Mouse (Mus musculus) ovary, adult 18-20 months (tissue): ENCODE results near the gene Nme8.

Source experiments
- DNase-seq: peaks from one replicate; pipeline ENCODE4 v3.0.0; 2022; ENCODE audit warnings: low spot score, mixed read lengths

Nme8 gene

GRCm38 (mm10) chr13:19697790-19698189, at the start of gene Nme8:
TSS of gene Nme8 (minus strand) at chr13:19697794.
- DNase-seq: no peak

DNA sequence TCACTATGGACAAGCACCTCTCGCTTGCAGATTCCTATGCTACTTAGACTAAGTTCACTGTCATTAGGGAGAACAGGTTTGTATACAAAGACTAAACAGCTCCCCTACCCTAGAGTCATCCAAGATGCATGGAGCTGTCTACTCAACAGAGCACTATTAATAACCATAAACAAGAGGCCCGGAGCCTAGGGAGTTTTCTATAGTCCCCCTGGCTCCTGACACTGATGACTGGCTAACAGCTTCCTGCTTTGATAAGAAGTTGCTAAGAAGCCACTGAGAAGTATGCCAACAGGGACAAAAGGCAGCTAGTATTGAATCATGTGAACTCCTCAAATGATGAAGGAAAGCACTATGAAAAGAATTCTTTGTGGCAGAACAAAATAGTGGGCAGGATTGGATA, 48.1 kb upstream of the Nme8 start:
- no peak for DNase-seq

GRCm38 (mm10) chr13:19744536-19744935, 46.9 kb upstream of the Nme8 start:
- DNase-seq: no peak

DNA sequence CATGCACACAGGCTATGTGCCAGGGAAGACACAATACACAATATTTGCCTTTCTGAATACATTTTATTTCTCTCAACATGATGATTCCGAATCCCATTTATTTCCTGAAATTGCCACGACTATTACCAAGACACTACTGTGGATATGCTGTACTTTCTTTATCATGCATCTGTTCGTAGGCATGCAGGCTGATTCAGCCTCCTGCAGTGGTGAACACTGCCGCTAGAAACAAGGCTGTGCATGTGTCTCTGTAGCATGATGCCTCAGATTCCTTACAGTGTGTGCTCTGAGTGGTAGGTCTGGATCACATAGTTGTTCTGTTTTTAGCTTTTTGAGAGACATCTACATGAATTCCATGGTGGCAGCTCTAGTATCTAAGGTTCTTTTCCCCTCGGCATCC, 37.0 kb upstream of the Nme8 start:
- no peak for DNase-seq

DNA sequence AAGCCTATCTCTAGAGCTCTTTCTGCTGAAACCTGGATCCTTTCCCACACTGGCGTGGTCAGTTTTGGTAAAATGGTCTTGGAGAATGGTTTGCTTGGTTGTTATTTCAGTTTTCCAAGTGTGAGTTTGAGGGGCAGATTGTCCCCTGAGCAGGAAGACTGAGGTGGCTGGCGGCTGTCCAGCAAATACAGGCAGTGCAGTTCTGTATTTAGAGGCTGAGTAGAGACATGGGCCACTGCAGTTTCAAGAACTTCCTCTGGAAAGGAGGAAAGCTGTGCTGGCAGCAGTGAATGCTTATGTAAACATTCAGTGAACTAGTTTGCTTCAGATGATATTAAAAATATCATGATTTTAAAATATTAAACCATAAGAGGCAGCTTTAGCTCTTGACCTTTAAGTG, 33.2 kb upstream of the Nme8 start:
- no peak for DNase-seq

DNA sequence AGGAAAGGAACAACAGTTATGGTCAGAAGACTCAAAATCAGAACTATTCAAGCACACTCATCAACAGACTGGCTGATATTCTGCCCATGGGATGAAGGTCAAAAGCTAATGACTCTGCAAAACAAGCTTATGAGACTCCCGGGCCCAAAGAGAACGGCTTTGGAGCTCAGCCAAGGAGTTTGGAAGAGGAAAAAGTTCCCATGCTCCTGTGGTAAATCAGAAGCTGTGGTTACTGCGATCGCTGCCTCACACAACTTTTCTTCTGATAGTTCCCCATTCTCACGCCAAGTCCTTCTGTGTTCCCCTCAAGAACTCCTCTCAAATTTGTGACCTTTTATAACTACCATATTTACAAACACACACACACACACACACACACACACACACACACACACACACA, 21.4 kb upstream of the Nme8 start:
- peak; percentile 37 for DNase-seq

- DNase-seq: no peak
These were observed 19.6 kb upstream of the Nme8 start for GRCm38 (mm10) chr13:19717201-19717600.

GRCm38 (mm10) chr13:19703806-19704205, 6.2 kb upstream of the Nme8 start:
- no peak for DNase-seq

- DNase-seq: no peak
These were observed 4.0 kb upstream of the Nme8 start for GRCm38 (mm10) chr13:19701443-19702078.

- DNase-seq: no peak
These were observed 3.3 kb upstream of the Nme8 start for GRCm38 (mm10) chr13:19700733-19701442.

- DNase-seq: no peak
These were observed 1.1 kb upstream of the Nme8 start for GRCm38 (mm10) chr13:19698524-19699173.

GRCm38 (mm10) chr13:19690417-19690816, 7.2 kb downstream of the Nme8 start:
- no peak for DNase-seq

DNA sequence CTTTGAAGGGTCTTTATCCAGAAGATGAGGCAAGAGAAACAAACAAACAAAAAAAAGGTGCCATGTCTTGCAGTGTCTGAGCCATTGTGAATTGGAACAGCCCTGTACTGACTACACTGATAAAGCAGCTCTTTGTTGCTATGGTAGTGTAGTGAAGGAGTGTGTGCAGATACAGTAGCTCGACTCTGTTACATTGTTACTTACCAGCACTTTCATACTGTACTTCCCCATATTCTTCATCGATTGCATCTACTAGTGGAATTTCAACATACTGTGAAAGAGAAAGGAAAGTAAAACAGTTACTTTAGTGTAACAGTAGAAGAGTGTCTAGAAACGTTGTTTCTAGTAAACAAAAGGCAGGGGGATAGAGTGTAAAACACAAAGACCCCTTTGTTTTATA, 7.6 kb downstream of the Nme8 start:
- no peak for DNase-seq

DNA sequence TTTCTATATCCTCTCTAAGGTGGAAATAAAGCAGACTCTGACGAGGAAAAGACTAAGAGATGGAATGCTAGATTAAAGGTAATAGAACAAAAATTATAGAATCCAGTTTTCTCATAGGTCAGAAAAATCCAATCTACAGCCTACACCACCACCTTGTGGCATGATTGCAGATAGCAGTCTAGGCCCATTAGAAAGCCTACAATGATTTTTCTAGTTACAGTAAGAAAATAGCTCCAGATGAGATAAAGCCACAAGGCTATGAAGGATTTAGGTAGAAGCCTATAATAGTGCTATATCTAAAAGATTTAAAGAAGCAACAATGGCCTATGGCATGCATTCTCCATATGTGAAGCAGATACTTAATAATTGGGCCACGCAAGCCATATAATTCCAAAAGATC, 13.6 kb downstream of the Nme8 start:
- DNase-seq: no peak

DNA sequence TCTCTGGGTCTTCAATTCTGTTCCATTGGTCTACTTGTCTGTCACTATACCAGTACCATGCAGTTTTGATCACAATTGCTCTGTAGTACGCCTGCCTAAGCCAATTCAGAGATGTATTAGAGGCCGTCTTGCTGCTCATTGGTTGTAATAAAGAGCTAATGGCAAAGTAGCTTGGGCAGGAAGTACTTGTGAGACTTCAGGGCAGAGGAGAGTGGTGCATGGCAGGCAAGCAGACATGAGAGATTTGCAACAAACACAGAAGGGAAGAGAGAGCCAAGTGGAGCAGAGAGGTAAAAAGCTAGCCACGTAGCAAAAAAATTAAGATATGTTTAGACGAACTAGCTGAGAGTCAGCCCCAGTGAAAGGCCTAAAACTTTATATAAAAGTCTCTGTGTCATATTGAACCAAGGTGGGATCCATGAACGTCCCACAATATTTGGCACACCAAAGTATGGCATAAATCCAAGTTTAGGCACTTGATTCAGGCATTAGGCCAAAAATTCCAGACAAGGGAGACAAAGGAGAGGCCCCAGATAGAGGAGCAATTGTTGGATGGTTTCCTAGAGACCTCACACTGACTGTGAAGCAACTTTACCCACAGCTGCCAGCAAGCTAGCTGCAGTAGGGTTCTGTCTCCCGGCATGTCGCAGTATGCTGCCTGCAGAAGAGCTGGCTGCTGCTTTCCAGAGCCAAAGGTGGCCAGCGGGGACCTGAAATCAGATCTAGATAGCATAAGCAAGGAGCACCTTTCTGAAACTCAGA, 14.5 kb downstream of the Nme8 start:
- DNase-seq: no peak

DNA sequence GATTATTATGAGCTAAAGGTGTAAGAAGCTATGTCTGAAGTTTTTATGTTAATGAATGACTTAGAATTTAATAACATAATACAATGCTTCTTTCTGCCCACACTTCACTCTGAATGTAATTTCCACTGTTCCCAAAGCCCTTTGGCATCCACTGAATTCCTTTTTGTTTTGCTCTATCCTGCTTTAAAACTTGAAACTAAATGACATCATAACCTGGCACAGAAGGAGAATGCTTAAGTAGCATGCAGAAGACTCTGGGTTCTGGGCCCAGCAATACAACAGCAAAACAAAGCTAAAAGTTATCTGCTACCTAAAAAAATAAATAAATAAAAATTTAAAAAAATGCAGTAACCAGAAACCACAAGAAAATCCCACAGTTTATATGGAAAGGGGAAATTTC, 23.0 kb downstream of the Nme8 start:
- no peak for DNase-seq

- no peak for DNase-seq
These were observed 23.6 kb downstream of the Nme8 start for GRCm38 (mm10) chr13:19674025-19674424.

- DNase-seq: no peak
These were observed 29.0 kb downstream of the Nme8 start for GRCm38 (mm10) chr13:19668355-19669140.

GRCm38 (mm10) chr13:19652405-19652804, 45.2 kb downstream of the Nme8 start:
- DNase-seq: no peak

DNA sequence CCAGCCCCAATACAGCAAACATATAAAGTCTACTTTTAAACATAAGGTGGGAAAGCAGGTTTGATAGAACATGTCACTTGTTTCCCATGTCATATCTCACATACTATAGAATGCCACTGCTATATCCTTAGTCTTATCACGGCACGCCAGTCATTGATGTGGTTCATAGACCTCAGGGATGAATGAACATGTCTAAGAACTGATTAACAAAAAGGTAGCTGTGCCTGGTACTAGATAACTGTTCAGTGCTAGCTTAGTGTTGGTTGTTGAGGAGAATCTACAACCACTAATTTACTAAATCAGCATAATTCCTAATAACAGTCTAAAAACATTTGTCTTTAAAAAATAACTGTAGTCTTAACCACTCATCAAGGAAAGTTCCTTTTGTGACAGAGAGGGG, 47.8 kb downstream of the Nme8 start:
- DNase-seq: no peak

- no peak for DNase-seq
These were observed 53.4 kb downstream of the Nme8 start for GRCm38 (mm10) chr13:19644225-19644624.

- no peak for DNase-seq
These were observed 54.1 kb downstream of the Nme8 start for GRCm38 (mm10) chr13:19643519-19643918.
